Mouse (Mus musculus) bone marrow macrophage, adult 2 months (primary cell): ENCODE measurements around the gene Syngap1.

Source experiments
- CTCF ChIP-seq: IDR thresholded peaks from 2 replicates; pipeline ENCODE4 v1.5.1; 2012; ENCODE audit warnings: low read depth, mild to moderate bottlenecking, low read length, moderate library complexity
- POLR2A ChIP-seq: IDR thresholded peaks from 2 replicates; pipeline ENCODE4 v1.6.1; 2012; ENCODE audit warnings: mild to moderate bottlenecking, low read depth, low read length, borderline replicate concordance

- TF ChIP-seq CTCF (no peak), POLR2A (no peak)
These were observed 44.6 kb downstream of the Syngap1 start for GRCm38 (mm10) chr17:26985503-26986179.
